Mouse (Mus musculus): ENCODE measurements at regions not wholly inside any gene's neighbourhood (a gene's known extent, or its start where the extent isn't known, plus 50 kb on each side); places are given as distances from the start of the nearest gene placed in this dataset.

GRCm38 (mm10) chr1:61265706-61266127, 288.0 kb downstream of the Icos start:
- no peak for DNase-seq (ENCODE audit: low spot score in 2 of 2)

GRCm38 (mm10) chr1:61273843-61274242, 296.1 kb downstream of the Icos start:
- DNase-seq (ENCODE audit: low spot score in 2 of 2) = no peak

- DNase-seq (ENCODE audit: low spot score in 2 of 2) = no peak
Measured at GRCm38 (mm10) chr1:61274244-61274643, 296.5 kb downstream of the Icos start.

- DNase-seq (ENCODE audit: low spot score in 2 of 2) = no peak
Measured at GRCm38 (mm10) chr1:61277170-61277710, 299.5 kb downstream of the Icos start.

- DNase-seq (ENCODE audit: low spot score in 2 of 2) = no peak
Measured at GRCm38 (mm10) chr1:61288185-61288584, 310.5 kb downstream of the Icos start.

- DNase-seq (ENCODE audit: low spot score in 2 of 2) = no peak
Measured at GRCm38 (mm10) chr1:61288946-61289345, 311.2 kb downstream of the Icos start.

- no peak for DNase-seq (ENCODE audit: low spot score in 2 of 2)
Measured at GRCm38 (mm10) chr1:61289552-61289951, 311.8 kb downstream of the Icos start.

GRCm38 (mm10) chr1:61293106-61293505, 315.4 kb downstream of the Icos start:
- DNase-seq (ENCODE audit: low spot score in 2 of 2) = no peak

GRCm38 (mm10) chr1:61295219-61295618, 317.5 kb downstream of the Icos start:
- DNase-seq (ENCODE audit: low spot score in 2 of 2) = no peak

- no peak for DNase-seq (ENCODE audit: low spot score in 2 of 2)
Measured at GRCm38 (mm10) chr1:61296831-61297230, 319.1 kb downstream of the Icos start.

GRCm38 (mm10) chr1:61297361-61297760, 319.6 kb downstream of the Icos start:
- no peak for DNase-seq (ENCODE audit: low spot score in 2 of 2)

GRCm38 (mm10) chr1:61298064-61298463, 320.3 kb downstream of the Icos start:
- DNase-seq (ENCODE audit: low spot score in 2 of 2) = no peak

GRCm38 (mm10) chr1:61298779-61299178, 321.1 kb downstream of the Icos start:
- no peak for DNase-seq (ENCODE audit: low spot score in 2 of 2)

GRCm38 (mm10) chr1:61300491-61300890, 322.8 kb downstream of the Icos start:
- DNase-seq (ENCODE audit: low spot score in 2 of 2) = no peak

GRCm38 (mm10) chr1:61301041-61302030, 323.6 kb downstream of the Icos start:
- DNase-seq (ENCODE audit: low spot score in 2 of 2) = no peak

- DNase-seq (ENCODE audit: low spot score in 2 of 2) = no peak
Measured at GRCm38 (mm10) chr1:61302570-61303071, 324.9 kb downstream of the Icos start.

GRCm38 (mm10) chr1:61306296-61306695, 328.6 kb downstream of the Icos start:
- DNase-seq (ENCODE audit: low spot score in 2 of 2) = no peak

GRCm38 (mm10) chr1:61309563-61309962, 329.1 kb upstream of the Pard3b start:
- no peak for DNase-seq (ENCODE audit: low spot score in 2 of 2)

- no peak for DNase-seq (ENCODE audit: low spot score in 2 of 2)
Measured at GRCm38 (mm10) chr1:61310063-61310760, 328.4 kb upstream of the Pard3b start.

- DNase-seq (ENCODE audit: low spot score in 2 of 2) = no peak
Measured at GRCm38 (mm10) chr1:61310761-61311090, 327.9 kb upstream of the Pard3b start.

GRCm38 (mm10) chr1:61313196-61313595, 325.4 kb upstream of the Pard3b start:
- DNase-seq (ENCODE audit: low spot score in 2 of 2) = no peak

GRCm38 (mm10) chr1:61316261-61316660, 322.4 kb upstream of the Pard3b start:
- no peak for DNase-seq (ENCODE audit: low spot score in 2 of 2)
